Mouse (Mus musculus): Measurements from ENCODE around the gene Kptn.
A peak's percentile ranks its signal among the peaks of the same experiment; 100 is the strongest.

The Kptn gene

GRCm38 (mm10) chr7:16119569-16120261 is at the start of gene Kptn:
Kptn (plus strand) TSS chr7:16119895.
- DNase-seq (ENCODE audit: low read depth, low spot score) = peak; percentile 91

DNA sequence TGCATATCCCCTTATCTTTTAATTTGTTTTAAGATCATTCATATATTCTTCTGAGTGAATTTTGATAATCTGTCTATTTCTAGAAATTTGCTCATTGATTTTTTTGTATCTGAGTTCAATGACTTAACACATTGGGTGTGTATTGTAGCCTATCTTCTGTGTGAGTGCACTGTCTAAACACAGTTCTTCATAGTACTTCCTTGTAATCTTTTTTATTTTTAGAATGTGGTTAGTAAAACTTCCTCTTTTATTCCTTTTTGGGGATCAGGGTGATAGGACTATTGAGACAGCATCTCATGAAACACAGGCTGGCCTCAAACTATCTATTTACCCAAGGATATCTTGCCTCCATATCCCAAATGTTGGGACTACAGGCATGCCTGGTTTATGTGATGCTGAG is 48.8 kb upstream of the Kptn start:
- no peak for DNase-seq (ENCODE audit: low read depth, low spot score)

GRCm38 (mm10) chr7:16071906-16072305 is 47.8 kb upstream of the Kptn start:
- no peak for DNase-seq (ENCODE audit: low read depth, low spot score)

DNA sequence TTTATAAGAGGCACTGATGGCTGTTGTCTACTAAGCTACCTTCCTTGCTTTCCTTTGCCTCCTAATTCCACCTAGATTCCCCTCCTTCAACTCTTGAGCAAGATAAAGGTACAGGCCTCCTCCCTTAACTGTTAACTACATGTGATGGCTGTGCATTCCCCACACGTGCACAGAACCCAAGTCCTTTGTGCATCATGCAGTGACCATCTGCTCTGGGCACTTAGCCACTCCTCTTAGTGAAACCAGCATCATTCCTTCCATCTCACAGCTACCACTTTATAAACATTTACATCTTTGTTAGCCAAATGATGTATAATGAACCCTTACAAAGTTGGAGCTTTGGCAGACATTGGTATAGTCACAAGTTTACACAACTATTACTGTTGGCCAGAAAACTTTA is 39.7 kb upstream of the Kptn start:
- DNase-seq (ENCODE audit: low read depth, low spot score) = no peak

DNA sequence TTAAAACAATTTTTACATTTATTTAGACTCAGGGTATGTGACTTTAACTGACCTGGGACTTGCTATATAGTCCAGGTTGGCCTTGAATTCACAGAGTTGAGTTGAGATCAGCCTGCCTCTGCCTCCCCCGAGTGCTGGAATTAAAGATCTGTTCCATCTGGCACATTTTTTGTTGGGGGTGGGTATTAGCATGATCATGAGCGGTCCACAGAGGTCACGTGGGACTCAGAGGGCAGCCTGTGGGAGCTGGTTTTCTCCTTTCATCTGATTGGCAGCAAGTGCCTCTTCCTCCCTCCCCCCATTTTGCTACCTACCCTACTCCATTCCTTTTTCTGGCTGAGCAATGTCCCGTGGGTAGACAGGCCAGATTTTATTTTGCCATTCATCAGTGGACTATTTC is 39.1 kb upstream of the Kptn start:
- no peak for DNase-seq (ENCODE audit: low read depth, low spot score)

GRCm38 (mm10) chr7:16083361-16083760 is 36.3 kb upstream of the Kptn start:
- no peak for DNase-seq (ENCODE audit: low read depth, low spot score)

DNA sequence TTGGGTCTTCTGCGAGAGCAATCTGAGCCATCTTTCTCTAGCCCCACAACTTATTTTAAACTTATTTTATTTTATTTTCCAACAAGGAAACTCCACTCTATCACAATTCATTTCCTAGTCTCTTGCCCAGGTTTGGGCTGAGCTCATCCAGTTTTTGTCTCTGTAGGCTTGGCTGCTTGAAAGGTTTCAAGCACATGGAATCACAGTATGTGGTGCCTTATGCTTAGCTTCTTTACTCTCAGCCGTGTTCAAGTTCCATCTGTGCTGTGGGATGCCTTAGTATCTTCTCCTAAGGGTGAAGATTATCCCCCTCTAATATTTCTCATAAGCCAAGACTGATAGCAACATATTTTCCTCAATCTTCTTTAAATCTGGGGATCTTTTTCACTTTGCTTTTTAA is 32.1 kb upstream of the Kptn start:
- no peak for DNase-seq (ENCODE audit: low read depth, low spot score)

- DNase-seq (ENCODE audit: low read depth, low spot score) = no peak
Observed at GRCm38 (mm10) chr7:16094592-16094991, 25.1 kb upstream of the Kptn start.

DNA sequence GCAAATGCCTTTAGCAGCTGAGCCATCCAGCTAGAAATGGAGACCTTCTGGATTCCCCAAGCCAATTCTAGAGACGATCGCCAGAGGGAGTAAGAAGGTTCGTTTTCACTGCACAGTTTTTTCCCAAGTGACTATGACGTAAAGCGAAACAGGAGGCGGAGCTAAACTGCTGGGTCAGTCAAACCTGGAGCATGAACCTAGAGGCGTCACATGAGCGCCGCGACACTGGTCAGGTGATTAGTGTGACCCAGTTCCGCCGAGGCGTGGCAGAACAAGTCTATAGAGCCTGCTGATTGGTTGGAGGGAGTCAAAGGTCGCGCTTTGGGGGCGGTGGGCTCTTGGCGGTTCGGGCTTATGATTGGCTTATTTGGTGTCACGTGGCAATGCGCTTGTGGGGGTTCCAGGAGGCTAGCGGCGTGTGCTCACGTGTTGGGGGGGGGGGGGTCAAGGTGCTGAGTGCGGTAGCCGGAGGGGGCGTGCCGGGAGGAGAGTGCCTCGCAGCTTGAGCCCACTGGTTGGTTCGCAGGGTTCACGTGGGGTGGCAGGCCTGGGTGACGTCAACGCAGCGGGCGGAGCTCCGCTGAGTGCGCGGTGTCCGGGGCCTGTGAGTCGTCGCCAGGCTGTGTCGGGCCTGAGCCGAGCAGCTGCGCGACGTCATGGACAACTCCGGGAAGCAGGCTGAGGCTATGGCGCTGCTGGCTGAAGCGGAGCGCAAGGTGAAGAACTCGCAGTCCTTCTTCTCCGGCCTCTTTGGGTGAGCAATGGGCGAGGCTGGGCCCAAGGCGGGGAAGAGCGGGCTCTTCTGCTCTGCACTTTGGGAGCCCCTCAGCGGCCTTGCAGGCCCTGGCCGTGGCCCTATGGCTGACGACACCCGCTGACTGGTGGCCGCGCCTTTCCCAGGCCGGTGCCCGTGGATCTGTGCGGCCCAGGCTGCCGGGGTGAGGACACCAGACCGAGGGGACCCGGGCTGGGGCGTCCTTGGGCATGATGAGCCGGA is 21.4 kb upstream of the Kptn start, which contains the start of gene Napa:
TSS of gene Napa (plus strand) at position 438 of the 997 bp plus-strand sequence.
- peak; percentile 100 for DNase-seq (ENCODE audit: low read depth, low spot score)

DNA sequence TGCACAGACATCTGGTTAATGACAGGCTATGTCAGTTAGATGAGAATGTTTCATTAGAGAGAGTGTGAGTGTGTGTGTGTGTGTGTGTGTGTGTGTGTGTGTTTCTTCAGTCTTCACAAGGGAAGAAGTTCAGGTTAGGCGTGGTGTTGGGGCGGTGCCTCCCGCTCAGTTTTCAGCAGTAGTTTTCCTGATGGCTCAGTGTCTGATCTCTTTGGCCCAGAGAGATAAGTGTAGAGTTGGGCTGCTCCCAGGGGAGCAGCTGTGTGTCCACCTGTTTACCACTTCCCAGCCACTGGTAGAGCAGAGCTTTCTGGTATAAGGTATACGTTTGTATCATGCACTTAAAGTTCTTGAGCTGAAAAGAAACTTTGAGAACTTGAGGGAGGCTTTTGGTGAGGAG is 19.8 kb upstream of the Kptn start:
- DNase-seq (ENCODE audit: low read depth, low spot score) = no peak

DNA sequence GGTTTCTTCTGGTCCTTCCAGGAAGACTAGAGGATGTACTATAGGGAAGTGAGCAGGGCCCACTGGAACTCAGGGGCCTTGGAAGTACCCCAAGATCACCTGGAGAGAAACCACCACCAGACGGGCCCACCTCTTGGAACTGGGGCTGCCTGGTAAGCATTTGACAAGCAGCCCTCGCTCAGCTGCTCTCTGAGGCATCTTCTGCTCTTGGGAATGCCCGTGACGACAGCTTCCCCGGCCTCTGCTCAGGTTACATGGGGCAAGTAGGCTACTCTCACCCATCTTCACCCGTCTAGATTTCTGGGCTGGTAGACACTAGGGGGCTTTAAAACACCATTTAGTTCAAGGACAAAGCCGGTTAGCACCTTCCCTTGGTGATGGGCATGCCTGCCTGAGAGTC is 18.6 kb upstream of the Kptn start:
- peak; percentile 76 for DNase-seq (ENCODE audit: low read depth, low spot score)

- DNase-seq (ENCODE audit: low read depth, low spot score) = peak; percentile 82
Observed at GRCm38 (mm10) chr7:16101726-16102475, 17.8 kb upstream of the Kptn start.

GRCm38 (mm10) chr7:16102686-16103226 is 16.9 kb upstream of the Kptn start:
- no peak for DNase-seq (ENCODE audit: low read depth, low spot score)

- no peak for DNase-seq (ENCODE audit: low read depth, low spot score)
Observed at GRCm38 (mm10) chr7:16103760-16104159, 15.9 kb upstream of the Kptn start.

DNA sequence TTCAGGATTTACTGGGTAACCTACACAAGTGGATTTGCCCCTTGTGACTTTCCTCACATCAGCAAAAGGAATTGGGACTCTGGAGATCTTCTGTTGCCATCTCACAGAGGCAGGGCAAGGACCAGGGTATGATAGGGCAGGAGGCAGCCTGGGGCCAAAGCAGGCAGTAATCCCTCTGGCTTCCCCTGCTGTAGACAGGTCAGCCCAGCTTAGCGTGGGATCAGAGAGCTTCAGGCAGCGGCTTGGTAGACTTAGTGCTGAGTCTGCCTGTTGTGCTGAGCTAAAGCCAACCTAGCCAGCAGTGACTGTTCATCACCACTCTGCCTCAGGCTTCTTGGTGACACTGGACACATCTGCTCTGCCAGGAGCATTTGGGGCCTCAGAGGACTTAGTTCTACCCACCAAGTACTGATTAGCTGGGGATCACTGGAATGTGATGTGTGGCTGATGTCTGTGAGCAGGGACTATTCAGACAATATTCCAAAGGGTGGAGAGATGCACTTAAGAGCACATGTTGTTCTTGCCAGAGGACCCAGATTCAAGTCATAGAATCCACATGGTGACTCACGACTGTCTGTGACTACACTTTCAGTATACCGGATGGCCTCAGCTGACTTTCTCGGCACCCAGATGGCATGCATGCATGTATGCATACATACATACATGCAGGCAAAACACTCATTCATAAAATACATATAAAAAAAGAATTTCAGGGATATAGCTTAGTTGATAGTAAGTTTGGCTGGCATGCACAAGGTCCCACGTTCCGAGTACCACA is 14.9 kb upstream of the Kptn start:
- no peak for DNase-seq (ENCODE audit: low read depth, low spot score)

DNA sequence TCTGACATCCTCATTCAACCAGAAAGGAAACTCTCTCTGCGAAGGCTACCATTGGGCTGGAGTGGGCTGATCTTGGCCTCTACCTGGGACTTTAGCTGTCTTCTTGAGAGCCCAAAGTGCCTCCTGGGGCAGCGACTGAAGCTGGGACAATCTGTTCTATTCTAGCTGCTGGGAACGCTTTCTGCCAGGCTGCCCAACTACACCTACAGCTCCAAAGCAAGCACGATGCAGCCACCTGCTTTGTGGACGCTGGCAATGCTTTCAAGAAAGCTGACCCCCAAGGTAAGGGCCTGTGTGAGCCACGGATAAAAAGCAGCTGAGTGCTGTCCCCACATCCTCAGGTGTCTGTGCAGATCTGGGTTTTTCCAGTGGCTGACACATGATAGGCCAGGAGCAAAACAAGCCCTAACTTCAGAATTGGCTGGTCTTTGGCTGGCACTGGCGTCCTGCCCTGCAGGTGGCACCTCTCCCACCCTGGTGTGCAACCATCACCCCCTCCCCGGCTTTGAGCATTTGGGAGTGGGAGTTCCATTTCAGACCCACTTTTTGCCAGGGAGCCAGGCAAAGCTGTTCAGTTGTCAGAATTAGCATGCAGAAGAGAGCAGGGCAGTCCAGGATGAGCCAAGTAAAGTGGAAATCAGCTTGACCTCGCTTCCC is 10.7 kb upstream of the Kptn start:
- DNase-seq (ENCODE audit: low read depth, low spot score) = no peak

DNA sequence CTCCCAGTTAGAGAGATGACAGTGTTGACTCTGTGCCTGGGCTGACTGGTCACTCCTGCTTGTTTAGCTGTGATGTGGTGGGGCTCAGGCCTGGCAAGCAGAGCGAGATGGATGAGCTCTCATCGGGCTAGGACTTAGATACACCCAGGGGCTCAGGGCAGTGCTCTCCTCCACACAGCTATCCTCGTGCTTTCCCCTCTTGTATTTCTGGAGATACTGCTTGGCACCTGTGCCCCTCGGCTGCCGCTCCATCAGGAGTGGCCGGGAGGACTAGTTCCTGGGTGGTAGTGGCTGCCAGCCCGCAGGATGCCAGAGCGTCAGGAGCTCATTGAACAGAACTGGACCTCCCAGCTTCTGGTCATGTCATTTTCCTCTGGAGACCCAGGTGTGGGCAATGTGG is 9.5 kb upstream of the Kptn start:
- no peak for DNase-seq (ENCODE audit: low read depth, low spot score)

DNA sequence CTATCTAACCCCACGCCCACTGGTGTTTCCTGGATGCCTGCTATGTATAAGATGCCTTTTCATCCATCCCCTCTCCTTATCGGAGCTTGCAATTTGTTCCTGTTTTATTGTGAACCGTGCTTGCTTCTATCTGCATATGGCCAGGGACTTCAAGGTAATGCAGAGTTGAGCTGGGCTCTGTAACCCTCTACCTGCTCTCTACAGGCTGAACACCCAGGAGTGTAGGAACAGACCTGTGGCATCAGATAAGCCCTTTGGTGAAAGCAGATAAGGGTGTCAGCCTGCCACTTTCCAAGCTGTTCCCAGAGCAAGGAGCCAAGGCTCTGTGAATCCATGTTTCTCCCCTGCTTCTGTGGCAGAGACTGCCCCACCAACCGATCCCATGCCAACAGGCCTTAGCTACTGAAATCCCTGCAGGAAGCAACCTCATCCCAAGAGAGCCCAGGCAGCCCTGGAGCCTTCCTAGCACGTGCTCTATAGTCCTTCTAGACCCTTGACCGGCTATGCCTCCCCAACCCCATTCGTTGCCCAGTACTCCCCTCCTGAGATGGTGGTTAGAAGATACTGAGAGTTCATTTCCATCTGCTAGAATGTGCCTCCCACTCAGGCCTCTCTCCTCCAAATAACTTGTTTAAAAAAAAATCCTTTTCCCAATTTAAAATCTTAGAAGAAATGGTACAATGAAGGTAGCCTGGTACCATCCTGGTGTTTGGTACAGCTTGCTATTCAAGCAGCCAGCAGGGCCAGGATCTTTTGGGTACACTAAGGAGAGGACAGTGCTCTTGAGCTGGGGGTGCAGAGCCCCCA is 8.2 kb upstream of the Kptn start:
- DNase-seq (ENCODE audit: low read depth, low spot score) = no peak

DNA sequence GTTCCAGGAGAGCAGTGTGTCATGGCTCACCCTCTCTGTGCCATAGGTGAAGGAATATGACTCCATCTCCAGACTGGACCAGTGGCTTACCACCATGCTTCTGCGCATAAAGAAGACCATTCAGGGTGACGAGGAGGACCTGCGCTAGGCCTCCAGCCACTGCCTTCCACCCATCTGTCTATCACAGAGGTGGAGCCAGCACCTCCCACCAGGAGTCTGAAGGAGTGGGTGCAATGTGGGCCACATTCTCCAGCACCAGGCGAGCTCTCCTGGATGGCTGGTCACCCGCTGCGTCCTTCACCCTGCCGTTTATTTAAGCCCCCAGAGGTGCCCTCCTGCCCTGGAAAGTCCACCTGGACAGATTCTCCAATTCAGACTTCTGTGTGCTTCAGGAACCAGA is 3.3 kb upstream of the Kptn start:
- DNase-seq (ENCODE audit: low read depth, low spot score) = no peak

GRCm38 (mm10) chr7:16117100-16117499 is 2.6 kb upstream of the Kptn start:
- no peak for DNase-seq (ENCODE audit: low read depth, low spot score)

Data from skeletal muscle tissue, adult 2 months (tissue).